Mouse (Mus musculus): ENCODE measurements around the gene Fam160a1. TPM values are rescaled to one million over a fixed set of nuclear protein-coding genes. Genes with fewer than 3 reads are reported as not detected.

The Fam160a1 gene
- total and polyA plus RNA-seq, 2 experiments from 2014 or later = 0.32 to 1.2 TPM

- no peak overlapping the region for H3K27ac ChIP-seq (ENCODE audit: low read depth, low read length)
- no peak overlapping the region for H3K4me3 ChIP-seq (ENCODE audit: low read depth, low read length)
- DNase-seq (ENCODE audit: low spot score) = no peak
- H3K4me1 ChIP-seq (ENCODE audit: insufficient read depth, low read length) = no peaks in the 10 kb centered on the region
- 71% methylated on average over 8 of the region's 8 CpGs for WGBS
- ATAC-seq (ENCODE audit: low FRiP score) = no peak
- no peaks in the 10 kb centered on the region for H3K9me3 ChIP-seq (ENCODE audit: low read length)
- H3K4me2 ChIP-seq (ENCODE audit: low read depth, low read length, poor library complexity, severe bottlenecking) = no peak overlapping the region
- no peak for TF ChIP-seq CTCF (IDR thresholded peaks at IDR 0.05)
- no peaks in the 10 kb centered on the region for H3K27me3 ChIP-seq (ENCODE audit: insufficient read depth, low read length)
- no peaks in the 10 kb centered on the region for H3K36me3 ChIP-seq (ENCODE audit: insufficient read depth, low read length)
- no peak overlapping the region for H3K9ac ChIP-seq (replicated peaks; ENCODE audit: low read length, poor library complexity, severe bottlenecking)
Observed at GRCm38 (mm10) chr3:85786501-85786900, 30.6 kb downstream of the Fam160a1 start.

DNA sequence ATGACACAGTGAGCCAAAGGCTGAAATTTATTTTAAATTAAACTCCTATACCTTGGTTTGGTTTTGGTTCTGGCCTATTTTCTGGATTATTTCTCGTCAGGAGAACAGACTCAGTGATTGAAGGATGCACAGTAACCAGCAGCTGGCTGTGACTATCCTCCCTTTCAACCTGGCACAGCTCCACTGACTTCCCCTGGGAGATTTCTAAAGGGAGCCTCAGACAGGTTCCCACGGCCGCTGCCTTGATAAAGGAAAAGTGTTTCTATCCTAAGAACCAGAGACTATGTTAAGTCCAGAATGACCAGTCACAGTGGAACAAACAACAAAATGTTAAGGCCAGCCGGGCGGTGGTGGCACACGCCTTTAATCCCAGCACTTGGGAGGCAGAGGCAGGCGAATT, 36.2 kb downstream of the Fam160a1 start:
- H3K27me3 ChIP-seq (ENCODE audit: insufficient read depth, low read length) = no peaks in the 10 kb centered on the region
- H3K36me3 ChIP-seq (ENCODE audit: insufficient read depth, low read length) = no peaks in the 10 kb centered on the region
- no peak overlapping the region for H3K27ac ChIP-seq (ENCODE audit: low read depth, low read length)
- no peak overlapping the region for H3K9ac ChIP-seq (replicated peaks; ENCODE audit: low read length, poor library complexity, severe bottlenecking)
- H3K9me3 ChIP-seq (ENCODE audit: low read length) = no peaks in the 10 kb centered on the region
- no peak for TF ChIP-seq CTCF (IDR thresholded peaks at IDR 0.05)
- 77% methylated on average over 7 of the region's 7 CpGs for WGBS
- H3K4me1 ChIP-seq (ENCODE audit: insufficient read depth, low read length) = no peaks in the 10 kb centered on the region
- H3K4me3 ChIP-seq (ENCODE audit: low read depth, low read length) = no peak overlapping the region
- DNase-seq (ENCODE audit: low spot score) = no peak
- ATAC-seq (ENCODE audit: low FRiP score) = no peak
- H3K4me2 ChIP-seq (ENCODE audit: low read depth, low read length, poor library complexity, severe bottlenecking) = no peak overlapping the region

GRCm38 (mm10) chr3:85780332-85780731, 36.8 kb downstream of the Fam160a1 start:
- no peak overlapping the region for H3K9ac ChIP-seq (replicated peaks; ENCODE audit: low read length, poor library complexity, severe bottlenecking)
- TF ChIP-seq CTCF (IDR thresholded peaks at IDR 0.05) = no peak
- H3K4me1 ChIP-seq (ENCODE audit: insufficient read depth, low read length) = no peaks in the 10 kb centered on the region
- WGBS = 43% methylated on average over 2 of the region's 2 CpGs
- no peaks in the 10 kb centered on the region for H3K9me3 ChIP-seq (ENCODE audit: low read length)
- ATAC-seq (ENCODE audit: low FRiP score) (peak; percentile 60), DNase-seq (ENCODE audit: low spot score) (no peak)
- no peak overlapping the region for H3K4me3 ChIP-seq (ENCODE audit: low read depth, low read length)
- no peak overlapping the region for H3K27ac ChIP-seq (ENCODE audit: low read depth, low read length)
- H3K4me2 ChIP-seq (ENCODE audit: low read depth, low read length, poor library complexity, severe bottlenecking) = no peak overlapping the region
- H3K27me3 ChIP-seq (ENCODE audit: insufficient read depth, low read length) = no peaks in the 10 kb centered on the region
- no peaks in the 10 kb centered on the region for H3K36me3 ChIP-seq (ENCODE audit: insufficient read depth, low read length)

DNA sequence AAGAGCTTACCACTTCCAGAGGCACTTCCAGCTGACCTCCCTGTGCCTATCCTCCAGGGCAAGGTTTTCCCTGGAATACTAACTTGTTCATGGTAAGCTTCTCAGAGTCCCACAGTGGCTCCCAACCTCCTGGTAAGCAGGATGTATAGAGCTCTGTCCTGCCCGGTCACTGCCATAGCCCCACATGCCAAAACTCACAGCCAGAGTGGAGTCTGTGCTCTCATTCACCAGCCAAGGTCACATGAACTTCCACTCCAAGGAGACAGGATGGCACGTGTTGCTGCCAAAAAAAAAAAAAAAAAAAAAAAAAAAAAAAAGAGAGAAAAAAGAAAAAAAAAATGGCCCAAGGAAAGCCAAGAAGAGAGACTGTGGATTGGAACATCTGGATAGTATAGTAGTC, 39.2 kb downstream of the Fam160a1 start:
- H3K4me1 ChIP-seq (ENCODE audit: insufficient read depth, low read length) = no peaks in the 10 kb centered on the region
- no peak overlapping the region for H3K4me2 ChIP-seq (ENCODE audit: low read depth, low read length, poor library complexity, severe bottlenecking)
- ATAC-seq (ENCODE audit: low FRiP score) (no peak), DNase-seq (ENCODE audit: low spot score) (no peak)
- no peak for TF ChIP-seq CTCF (IDR thresholded peaks at IDR 0.05)
- H3K36me3 ChIP-seq (ENCODE audit: insufficient read depth, low read length) = no peaks in the 10 kb centered on the region
- no peaks in the 10 kb centered on the region for H3K27me3 ChIP-seq (ENCODE audit: insufficient read depth, low read length)
- no peak overlapping the region for H3K4me3 ChIP-seq (ENCODE audit: low read depth, low read length)
- no peaks in the 10 kb centered on the region for H3K9me3 ChIP-seq (ENCODE audit: low read length)
- no peak overlapping the region for H3K9ac ChIP-seq (replicated peaks; ENCODE audit: low read length, poor library complexity, severe bottlenecking)
- H3K27ac ChIP-seq (ENCODE audit: low read depth, low read length) = no peak overlapping the region
- 66% methylated on average over 2 of the region's 2 CpGs for WGBS

DNA sequence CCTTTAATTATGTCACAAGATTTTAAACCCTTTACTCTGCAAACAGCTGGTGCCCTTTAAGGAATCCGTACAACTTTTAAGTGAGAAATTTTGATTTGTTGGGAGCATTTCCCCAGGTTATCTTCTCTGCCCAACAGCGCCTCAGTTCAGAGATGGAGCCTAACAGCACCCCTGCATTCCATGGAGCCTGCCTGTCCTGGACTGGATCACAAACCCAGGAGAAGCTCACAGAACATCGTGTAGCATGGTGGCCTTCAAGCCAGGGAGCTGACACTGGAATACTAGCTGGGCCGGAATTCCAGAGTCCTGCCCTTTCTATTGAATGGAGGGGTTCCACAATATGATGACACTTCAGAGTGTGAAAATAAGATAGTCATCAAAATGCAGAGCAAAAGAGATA, 39.7 kb downstream of the Fam160a1 start:
- Histone ChIP-seq H3K27ac (ENCODE audit: low read depth, low read length) (no peak overlapping the region), H3K9ac (replicated peaks; ENCODE audit: low read length, poor library complexity, severe bottlenecking) (no peak overlapping the region)
- WGBS = 85% methylated on average over 4 of the region's 4 CpGs

DNA sequence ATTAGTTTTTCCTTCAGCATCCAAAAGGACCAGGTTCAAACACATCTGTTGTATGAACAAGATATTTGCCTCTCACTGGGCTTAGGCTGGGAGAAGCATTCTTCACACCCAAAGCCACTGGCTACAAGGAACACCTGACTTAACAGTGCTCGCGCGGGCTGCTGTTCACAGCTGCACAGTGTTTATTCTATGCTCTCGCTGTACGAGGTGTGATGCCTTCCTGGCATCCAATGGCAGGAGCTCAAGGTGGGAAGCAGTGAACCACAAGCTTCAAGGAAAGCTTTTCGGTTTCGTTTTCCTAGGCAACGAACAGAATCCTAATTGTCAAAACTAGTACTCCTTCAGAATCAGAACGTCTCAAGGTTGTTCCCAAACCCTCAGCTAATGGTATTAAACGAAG, 40.4 kb downstream of the Fam160a1 start:
- no peak for TF ChIP-seq CTCF (IDR thresholded peaks at IDR 0.05)
- WGBS = 81% methylated on average over 10 of the region's 10 CpGs
- ATAC-seq (ENCODE audit: low FRiP score) = no peak

More for the DNA sequence above, 39.7 kb downstream of the Fam160a1 start:
- no peaks in the 10 kb centered on the region for H3K9me3 ChIP-seq (ENCODE audit: low read length)
- ATAC-seq (ENCODE audit: low FRiP score) (no peak), DNase-seq (ENCODE audit: low spot score) (no peak)
- no peak for TF ChIP-seq CTCF (IDR thresholded peaks at IDR 0.05)
- no peaks in the 10 kb centered on the region for H3K27me3 ChIP-seq (ENCODE audit: insufficient read depth, low read length)
- no peaks in the 10 kb centered on the region for H3K36me3 ChIP-seq (ENCODE audit: insufficient read depth, low read length)
- H3K4me1 ChIP-seq (ENCODE audit: insufficient read depth, low read length) = no peaks in the 10 kb centered on the region
- no peak overlapping the region for H3K4me3 ChIP-seq (ENCODE audit: low read depth, low read length)
- no peak overlapping the region for H3K4me2 ChIP-seq (ENCODE audit: low read depth, low read length, poor library complexity, severe bottlenecking)

More for the DNA sequence above, 40.4 kb downstream of the Fam160a1 start:
- Histone ChIP-seq H3K4me2 (ENCODE audit: low read depth, low read length, poor library complexity, severe bottlenecking) (no peak overlapping the region), H3K4me1 (ENCODE audit: insufficient read depth, low read length) (no peaks in the 10 kb centered on the region), H3K27me3 (ENCODE audit: insufficient read depth, low read length) (no peaks in the 10 kb centered on the region), H3K27ac (ENCODE audit: low read depth, low read length) (no peak overlapping the region), H3K9me3 (ENCODE audit: low read length) (no peaks in the 10 kb centered on the region), H3K36me3 (ENCODE audit: insufficient read depth, low read length) (no peaks in the 10 kb centered on the region), H3K9ac (replicated peaks; ENCODE audit: low read length, poor library complexity, severe bottlenecking) (no peak overlapping the region), H3K4me3 (ENCODE audit: low read depth, low read length) (no peak overlapping the region)
- no peak for DNase-seq (ENCODE audit: low spot score)

All from midbrain, postnatal 0 days (tissue).